Mouse (Mus musculus): ENCODE results near the gene Elf1. TPM values are rescaled to one million over a fixed set of nuclear protein-coding genes. Genes with fewer than 3 reads are reported as not detected.

The Elf1 gene
- polyA plus RNA-seq, 1 experiment from 2014 or later, result 2.5 TPM

GRCm38 (mm10) chr14:79589401-79589800 lies 108.4 kb downstream of the Elf1 start:
- ATAC-seq (ENCODE audit: low read depth), result no peak
- Histone ChIP-seq H3K36me3 (ENCODE audit: control insufficient read depth, insufficient read depth, low read length) (no peaks in the 10 kb centered on the region), H3K9ac (replicated peaks; ENCODE audit: low read depth, low read length) (no peak overlapping the region), H3K4me1 (ENCODE audit: control insufficient read depth, insufficient read depth, low read length) (peaks cover 14% of the 10 kb centered on the region), H3K9me3 (ENCODE audit: control insufficient read depth, low read length) (no peaks in the 10 kb centered on the region), H3K27me3 (ENCODE audit: control insufficient read depth, insufficient read depth, low read length) (no peaks in the 10 kb centered on the region), H3K4me2 (ENCODE audit: low read depth, low read length) (no peak overlapping the region), H3K27ac (ENCODE audit: low read depth, low read length) (no peak overlapping the region), H3K4me3 (ENCODE audit: low read depth, low read length) (no peak overlapping the region)
- WGBS, result 90% methylated on average over 6 of the region's 6 CpGs

- Histone ChIP-seq H3K9me3 (ENCODE audit: control insufficient read depth, low read length) (no peaks in the 10 kb centered on the region), H3K9ac (replicated peaks; ENCODE audit: low read depth, low read length) (no peak overlapping the region), H3K4me3 (ENCODE audit: low read depth, low read length) (no peak overlapping the region), H3K4me2 (ENCODE audit: low read depth, low read length) (no peak overlapping the region), H3K4me1 (ENCODE audit: control insufficient read depth, insufficient read depth, low read length) (peaks cover 14% of the 10 kb centered on the region), H3K27ac (ENCODE audit: low read depth, low read length) (no peak overlapping the region), H3K27me3 (ENCODE audit: control insufficient read depth, insufficient read depth, low read length) (no peaks in the 10 kb centered on the region), H3K36me3 (ENCODE audit: control insufficient read depth, insufficient read depth, low read length) (no peaks in the 10 kb centered on the region)
- WGBS, result 95% methylated on average over 8 of the region's 8 CpGs
- ATAC-seq (ENCODE audit: low read depth), result no peak
These were observed 109.9 kb downstream of the Elf1 start for GRCm38 (mm10) chr14:79590916-79591315.

- Histone ChIP-seq H3K9ac (replicated peaks; ENCODE audit: low read depth, low read length) (no peak overlapping the region), H3K4me1 (ENCODE audit: control insufficient read depth, insufficient read depth, low read length) (peaks cover 10% of the 10 kb centered on the region), H3K27me3 (ENCODE audit: control insufficient read depth, insufficient read depth, low read length) (no peaks in the 10 kb centered on the region), H3K36me3 (ENCODE audit: control insufficient read depth, insufficient read depth, low read length) (0 out of 2 replicates have a peak, but pooled peaks cover 3% of the 10 kb centered on the region), H3K9me3 (ENCODE audit: control insufficient read depth, low read length) (no peaks in the 10 kb centered on the region), H3K4me3 (ENCODE audit: low read depth, low read length) (no peak overlapping the region), H3K4me2 (ENCODE audit: low read depth, low read length) (no peak overlapping the region), H3K27ac (ENCODE audit: low read depth, low read length) (no peak overlapping the region)
- WGBS, result 91% methylated on average over 2 of the region's 2 CpGs
- no peak for ATAC-seq (ENCODE audit: low read depth)
These were observed 110.6 kb downstream of the Elf1 start for GRCm38 (mm10) chr14:79591611-79592010.

GRCm38 (mm10) chr14:79594069-79594468 lies 113.1 kb downstream of the Elf1 start:
- no peaks in the 10 kb centered on the region; the same call in 1 of the 2 replicates for H3K4me1 ChIP-seq (ENCODE audit: control insufficient read depth, insufficient read depth, low read length)
- no peak overlapping the region for H3K9ac ChIP-seq (replicated peaks; ENCODE audit: low read depth, low read length)
- no peak for ATAC-seq (ENCODE audit: low read depth)
- H3K27me3 ChIP-seq (ENCODE audit: control insufficient read depth, insufficient read depth, low read length), result no peaks in the 10 kb centered on the region
- H3K36me3 ChIP-seq (ENCODE audit: control insufficient read depth, insufficient read depth, low read length), result peaks cover 13% of the 10 kb centered on the region; the same call in 1 of the 2 replicates
- no peak overlapping the region for H3K4me2 ChIP-seq (ENCODE audit: low read depth, low read length)
- no peaks in the 10 kb centered on the region for H3K9me3 ChIP-seq (ENCODE audit: control insufficient read depth, low read length)
- no peak overlapping the region for H3K27ac ChIP-seq (ENCODE audit: low read depth, low read length)
- H3K4me3 ChIP-seq (ENCODE audit: low read depth, low read length), result no peak overlapping the region
- 93% methylated on average over 5 of the region's 5 CpGs for WGBS

GRCm38 (mm10) chr14:79596602-79597001 lies 115.6 kb downstream of the Elf1 start:
- 82% methylated on average over 4 of the region's 4 CpGs for WGBS
- no peaks in the 10 kb centered on the region for H3K27me3 ChIP-seq (ENCODE audit: control insufficient read depth, insufficient read depth, low read length)
- no peak overlapping the region for H3K9ac ChIP-seq (replicated peaks; ENCODE audit: low read depth, low read length)
- H3K4me3 ChIP-seq (ENCODE audit: low read depth, low read length), result no peak overlapping the region
- no peaks in the 10 kb centered on the region for H3K4me1 ChIP-seq (ENCODE audit: control insufficient read depth, insufficient read depth, low read length)
- H3K27ac ChIP-seq (ENCODE audit: low read depth, low read length), result no peak overlapping the region
- H3K9me3 ChIP-seq (ENCODE audit: control insufficient read depth, low read length), result no peaks in the 10 kb centered on the region
- no peak overlapping the region for H3K4me2 ChIP-seq (ENCODE audit: low read depth, low read length)
- H3K36me3 ChIP-seq (ENCODE audit: control insufficient read depth, insufficient read depth, low read length), result peaks cover 23% of the 10 kb centered on the region; the same call in 1 of the 2 replicates
- no peak for ATAC-seq (ENCODE audit: low read depth)

GRCm38 (mm10) chr14:79605881-79606280 lies 124.9 kb downstream of the Elf1 start:
- no peak overlapping the region for H3K4me3 ChIP-seq (ENCODE audit: low read depth, low read length)
- no peak for ATAC-seq (ENCODE audit: low read depth)
- H3K27ac ChIP-seq (ENCODE audit: low read depth, low read length), result no peak overlapping the region
- no peaks in the 10 kb centered on the region for H3K27me3 ChIP-seq (ENCODE audit: control insufficient read depth, insufficient read depth, low read length)
- H3K9ac ChIP-seq (replicated peaks; ENCODE audit: low read depth, low read length), result no peak overlapping the region
- no peaks in the 10 kb centered on the region for H3K9me3 ChIP-seq (ENCODE audit: control insufficient read depth, low read length)
- 74% methylated on average over 2 of the region's 2 CpGs for WGBS
- peaks cover 38% of the 10 kb centered on the region; the same call in 1 of the 2 replicates for H3K36me3 ChIP-seq (ENCODE audit: control insufficient read depth, insufficient read depth, low read length)
- H3K4me1 ChIP-seq (ENCODE audit: control insufficient read depth, insufficient read depth, low read length), result no peaks in the 10 kb centered on the region
- H3K4me2 ChIP-seq (ENCODE audit: low read depth, low read length), result no peak overlapping the region

- Histone ChIP-seq H3K27ac (ENCODE audit: low read depth, low read length) (no peak overlapping the region), H3K9me3 (ENCODE audit: control insufficient read depth, low read length) (no peaks in the 10 kb centered on the region), H3K4me1 (ENCODE audit: control insufficient read depth, insufficient read depth, low read length) (no peaks in the 10 kb centered on the region), H3K4me2 (ENCODE audit: low read depth, low read length) (no peak overlapping the region), H3K4me3 (ENCODE audit: low read depth, low read length) (no peak overlapping the region), H3K36me3 (ENCODE audit: control insufficient read depth, insufficient read depth, low read length) (peaks cover 43% of the 10 kb centered on the region), H3K9ac (replicated peaks; ENCODE audit: low read depth, low read length) (no peak overlapping the region), H3K27me3 (ENCODE audit: control insufficient read depth, insufficient read depth, low read length) (no peaks in the 10 kb centered on the region)
- no peak for ATAC-seq (ENCODE audit: low read depth)
- 95% methylated on average over 6 of the region's 6 CpGs for WGBS
These were observed 125.4 kb downstream of the Elf1 start for GRCm38 (mm10) chr14:79606392-79606791.

GRCm38 (mm10) chr14:79606867-79607266 lies 125.9 kb downstream of the Elf1 start:
- H3K9ac ChIP-seq (replicated peaks; ENCODE audit: low read depth, low read length), result no peak overlapping the region
- peaks cover 47% of the 10 kb centered on the region for H3K36me3 ChIP-seq (ENCODE audit: control insufficient read depth, insufficient read depth, low read length)
- no peaks in the 10 kb centered on the region for H3K9me3 ChIP-seq (ENCODE audit: control insufficient read depth, low read length)
- no peak overlapping the region for H3K4me3 ChIP-seq (ENCODE audit: low read depth, low read length)
- no peak for ATAC-seq (ENCODE audit: low read depth)
- no peak overlapping the region for H3K27ac ChIP-seq (ENCODE audit: low read depth, low read length)
- H3K4me2 ChIP-seq (ENCODE audit: low read depth, low read length), result no peak overlapping the region
- H3K4me1 ChIP-seq (ENCODE audit: control insufficient read depth, insufficient read depth, low read length), result no peaks in the 10 kb centered on the region
- WGBS, result 93% methylated on average over 3 of the region's 3 CpGs
- no peaks in the 10 kb centered on the region for H3K27me3 ChIP-seq (ENCODE audit: control insufficient read depth, insufficient read depth, low read length)

- H3K4me1 ChIP-seq (ENCODE audit: control insufficient read depth, insufficient read depth, low read length), result no peaks in the 10 kb centered on the region
- H3K9me3 ChIP-seq (ENCODE audit: control insufficient read depth, low read length), result no peaks in the 10 kb centered on the region
- no peak overlapping the region for H3K4me3 ChIP-seq (ENCODE audit: low read depth, low read length)
- no peak for ATAC-seq (ENCODE audit: low read depth)
- WGBS, result 94% methylated on average over 4 of the region's 4 CpGs
- no peak overlapping the region for H3K27ac ChIP-seq (ENCODE audit: low read depth, low read length)
- H3K36me3 ChIP-seq (ENCODE audit: control insufficient read depth, insufficient read depth, low read length), result peaks cover 47% of the 10 kb centered on the region
- H3K4me2 ChIP-seq (ENCODE audit: low read depth, low read length), result no peak overlapping the region
- no peaks in the 10 kb centered on the region for H3K27me3 ChIP-seq (ENCODE audit: control insufficient read depth, insufficient read depth, low read length)
- no peak overlapping the region for H3K9ac ChIP-seq (replicated peaks; ENCODE audit: low read depth, low read length)
These were observed 126.4 kb downstream of the Elf1 start for GRCm38 (mm10) chr14:79607352-79607751.
